Mouse (Mus musculus): Measurements from ENCODE around the gene Nos2. TPM values are rescaled to one million over a fixed set of nuclear protein-coding genes. Genes with fewer than 3 reads are reported as not detected.

The Nos2 gene
- total and polyA plus RNA-seq, 3 experiments: not detected

DNA sequence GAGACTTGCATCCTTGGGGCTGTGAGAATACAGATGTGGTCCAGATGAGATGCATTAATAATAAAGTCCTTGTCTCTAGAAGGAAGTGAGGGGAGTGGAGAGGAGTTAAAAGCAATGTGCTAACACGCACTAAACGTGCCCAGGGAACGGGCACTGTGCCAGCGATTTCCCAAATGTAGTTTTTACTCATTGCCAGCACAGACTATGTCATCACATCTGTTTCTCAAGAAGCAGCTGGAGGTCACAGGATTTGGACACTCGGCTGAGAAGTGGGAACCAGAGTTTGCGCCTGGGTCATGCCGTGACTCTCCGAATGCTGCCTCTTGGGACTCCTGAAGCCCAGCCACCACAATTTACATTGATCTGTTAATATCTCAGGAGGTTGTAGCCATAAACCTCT lies 29.8 kb downstream of the Nos2 start:
- Histone ChIP-seq H3K4me3 (ENCODE audit: control insufficient read depth in 1 of 2, insufficient read depth in 1 of 2, low read depth in 2 of 2, low read length in 2 of 2) (no peak overlapping the region), H3K36me3 (ENCODE audit: control insufficient read depth in 1 of 2, insufficient read depth in 2 of 2, low read length in 2 of 2) (no peaks in the 10 kb centered on the region), H3K27me3 (ENCODE audit: control insufficient read depth in 1 of 2, insufficient read depth in 2 of 2, low read length in 2 of 2) (peaks cover 19 to 22% of the 10 kb centered on the region in 2 experiments), H3K27ac (ENCODE audit: control insufficient read depth, low read depth, low read length) (no peak overlapping the region), H3K9ac (ENCODE audit: control insufficient read depth, low read depth, low read length, poor library complexity, severe bottlenecking) (no peak overlapping the region), H3K4me1 (ENCODE audit: control insufficient read depth in 1 of 2, insufficient read depth in 2 of 2, low read length in 2 of 2) (no peaks in the 10 kb centered on the region), H3K9me3 (replicated peaks; ENCODE audit: insufficient read depth, low read length) (no peaks in the 10 kb centered on the region), H3K79me2 (ENCODE audit: control insufficient read depth, insufficient read depth, low read length, poor library complexity) (no peaks in the 10 kb centered on the region)
- DNase-seq (ENCODE audit: low read depth, low spot score): no peak
- TF ChIP-seq MAZ (IDR thresholded peaks at IDR 0.05; ENCODE audit: low read depth, low read length): no peak

- no peaks in the 10 kb centered on the region for H3K9me3 ChIP-seq (replicated peaks; ENCODE audit: insufficient read depth, low read length)
- H3K79me2 ChIP-seq (ENCODE audit: control insufficient read depth, insufficient read depth, low read length, poor library complexity): no peaks in the 10 kb centered on the region
- H3K36me3 ChIP-seq (ENCODE audit: control insufficient read depth in 1 of 2, insufficient read depth in 2 of 2, low read length in 2 of 2): no peaks in the 10 kb centered on the region
- no peak overlapping the region for H3K4me3 ChIP-seq (ENCODE audit: control insufficient read depth in 1 of 2, insufficient read depth in 1 of 2, low read depth in 2 of 2, low read length in 2 of 2)
- peaks cover 15 to 21% of the 10 kb centered on the region in 2 experiments for H3K27me3 ChIP-seq (ENCODE audit: control insufficient read depth in 1 of 2, insufficient read depth in 2 of 2, low read length in 2 of 2)
- no peak overlapping the region for H3K27ac ChIP-seq (ENCODE audit: control insufficient read depth, low read depth, low read length)
- peak; percentile 63 for DNase-seq (ENCODE audit: low read depth, low spot score)
- TF ChIP-seq SIN3A (IDR thresholded peaks at IDR 0.05; ENCODE audit: low read length): 0 out of 2 replicates have a peak, but pooled peaks have one; percentile 37
- no peak for TF ChIP-seq MXI1 (IDR thresholded peaks at IDR 0.05; ENCODE audit: low read depth, low read length)
- no peaks in the 10 kb centered on the region for H3K4me1 ChIP-seq (ENCODE audit: control insufficient read depth in 1 of 2, insufficient read depth in 2 of 2, low read length in 2 of 2)
- no peak overlapping the region for H3K9ac ChIP-seq (ENCODE audit: control insufficient read depth, low read depth, low read length, poor library complexity, severe bottlenecking)
Observed at GRCm38 (mm10) chr11:78952467-78952866, 31.9 kb downstream of the Nos2 start.

DNA sequence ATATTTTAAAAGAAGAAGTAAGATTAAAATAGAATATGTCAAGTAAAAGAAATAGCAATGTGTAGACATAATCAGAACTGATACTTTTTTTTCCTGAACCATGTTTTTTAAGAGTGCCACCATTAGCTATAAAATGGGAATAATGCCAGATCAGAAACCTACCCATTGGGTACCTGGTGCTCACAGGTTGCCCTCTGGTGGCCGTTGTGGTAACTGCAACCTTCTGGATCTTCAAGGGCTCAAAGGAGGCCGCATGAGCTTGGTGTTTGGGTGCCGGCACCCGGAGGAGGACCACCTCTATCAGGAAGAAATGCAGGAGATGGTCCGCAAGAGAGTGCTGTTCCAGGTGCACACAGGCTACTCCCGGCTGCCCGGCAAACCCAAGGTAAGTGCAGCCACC lies 35.7 kb downstream of the Nos2 start:
- Histone ChIP-seq H3K4me3 (ENCODE audit: control insufficient read depth in 1 of 2, insufficient read depth in 1 of 2, low read depth in 2 of 2, low read length in 2 of 2) (no peak overlapping the region), H3K79me2 (ENCODE audit: control insufficient read depth, insufficient read depth, low read length, poor library complexity) (no peaks in the 10 kb centered on the region), H3K27ac (ENCODE audit: control insufficient read depth, low read depth, low read length) (no peak overlapping the region), H3K27me3 (ENCODE audit: control insufficient read depth in 1 of 2, insufficient read depth in 2 of 2, low read length in 2 of 2) (peaks cover 15 to 18% of the 10 kb centered on the region in 2 experiments), H3K36me3 (ENCODE audit: control insufficient read depth in 1 of 2, insufficient read depth in 2 of 2, low read length in 2 of 2) (no peaks in the 10 kb centered on the region), H3K9me3 (replicated peaks; ENCODE audit: insufficient read depth, low read length) (no peaks in the 10 kb centered on the region), H3K4me1 (ENCODE audit: control insufficient read depth in 1 of 2, insufficient read depth in 2 of 2, low read length in 2 of 2) (no peaks in the 10 kb centered on the region), H3K9ac (ENCODE audit: control insufficient read depth, low read depth, low read length, poor library complexity, severe bottlenecking) (no peak overlapping the region)
- DNase-seq (ENCODE audit: low read depth, low spot score): peak; percentile 88
- no peak for TF ChIP-seq ETS1 (IDR thresholded peaks at IDR 0.05; ENCODE audit: low read depth, low read length)
- TF ChIP-seq CTCF (IDR thresholded peaks at IDR 0.05 in 2 of 3, conservative IDR thresholded peaks at IDR 0.05 in 1 of 3; ENCODE audit: control insufficient read depth in 1 of 3, insufficient read depth in 1 of 3, low read depth in 2 of 3, low read length in 3 of 3, poor library complexity in 1 of 3, severe bottlenecking in 1 of 3): peak; percentile 92 to 98 (median 97)
- no peak for TF ChIP-seq CHD2 (IDR thresholded peaks at IDR 0.05; ENCODE audit: low read length)
- TF ChIP-seq NELFE (IDR thresholded peaks at IDR 0.05; ENCODE audit: low read depth, low read length): no peak
- TF ChIP-seq ELF1 (IDR thresholded peaks at IDR 0.05; ENCODE audit: low read depth, low read length): no peak
- 0 out of 2 replicates have a peak, but pooled peaks have one; percentile 23 for TF ChIP-seq MXI1 (IDR thresholded peaks at IDR 0.05; ENCODE audit: low read depth, low read length)
- 0 out of 2 replicates have a peak, but pooled peaks have one; percentile 14 for TF ChIP-seq SIN3A (IDR thresholded peaks at IDR 0.05; ENCODE audit: low read length)
- TF ChIP-seq RAD21 (IDR thresholded peaks at IDR 0.05; ENCODE audit: low read depth, low read length): peak; percentile 89
- peak; percentile 98 for TF ChIP-seq SMC3 (IDR thresholded peaks at IDR 0.05; ENCODE audit: low read depth, low read length)
- no peak for TF ChIP-seq MEF2A (IDR thresholded peaks at IDR 0.05; ENCODE audit: extremely low read depth, insufficient replicate concordance, low read depth, low read length, poor library complexity, severe bottlenecking)
- peak; percentile 91 for TF ChIP-seq ZC3H11A (IDR thresholded peaks at IDR 0.05; ENCODE audit: low read depth, low read length)
- no peak for TF ChIP-seq MYB (IDR thresholded peaks at IDR 0.05; ENCODE audit: low read depth, low read length)
- no peak for TF ChIP-seq USF2 (IDR thresholded peaks at IDR 0.05; ENCODE audit: borderline replicate concordance in 1 of 2, insufficient read depth in 1 of 2, low read depth in 1 of 2, low read length in 2 of 2)
